Mouse (Mus musculus): ENCODE measurements around the gene St6galnac3. TPM values are rescaled to one million over a fixed set of nuclear protein-coding genes. Genes with fewer than 3 reads are reported as not detected.

Gene St6galnac3
- polyA plus RNA-seq, 2 experiments, result 20.7 to 36.0 TPM

DNA sequence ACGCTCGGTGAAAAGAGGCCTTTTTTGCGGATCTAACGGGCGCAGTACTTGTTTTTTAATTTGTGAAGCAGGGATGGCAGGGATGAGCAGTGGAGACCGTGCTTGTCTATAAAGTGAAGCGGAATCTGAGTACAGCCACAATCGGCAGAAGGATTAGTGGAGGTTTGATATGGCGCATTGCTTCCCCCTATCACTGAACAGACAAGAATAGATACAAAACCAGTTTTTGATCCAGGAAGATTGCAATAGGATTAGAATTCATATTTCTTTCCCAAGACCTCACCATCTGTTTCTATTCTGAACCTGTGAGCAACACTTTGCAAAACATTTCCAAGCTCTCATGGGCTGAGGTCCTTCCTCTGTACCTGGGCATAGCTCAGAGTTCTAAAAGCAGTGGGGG is 488.7 kb downstream of the St6galnac3 start:
- TF ChIP-seq POLR2A (IDR thresholded peaks at IDR 0.05; ENCODE audit: borderline replicate concordance, extremely low read depth, insufficient read depth, insufficient read length), result no peak
- ATAC-seq (ENCODE audit: low FRiP score, low read depth) (no peak), DNase-seq (ENCODE audit: low spot score) (no peak)
- H3K4me1 ChIP-seq (ENCODE audit: control insufficient read depth, insufficient read depth, low read length), result 0 out of 2 replicates have a peak, but pooled peaks cover 8% of the 10 kb centered on the region
- 92% methylated on average over 9 of the region's 9 CpGs for WGBS
- no peak overlapping the region for H3K27ac ChIP-seq (replicated peaks; ENCODE audit: low read depth, low read length)
- no peak overlapping the region for H3K9ac ChIP-seq (ENCODE audit: low read depth, low read length, severe bottlenecking)
- no peak overlapping the region for H3K4me3 ChIP-seq (replicated peaks; ENCODE audit: low read length)
- no peak overlapping the region for H3K4me2 ChIP-seq (replicated peaks; ENCODE audit: low read depth, low read length, severe bottlenecking)
- no peaks in the 10 kb centered on the region for H3K36me3 ChIP-seq (ENCODE audit: control insufficient read depth, insufficient read depth, low read length)
- H3K27me3 ChIP-seq (ENCODE audit: control insufficient read depth, insufficient read depth, low read length), result no peaks in the 10 kb centered on the region
- H3K9me3 ChIP-seq (ENCODE audit: control insufficient read depth, low read length), result no peaks in the 10 kb centered on the region

DNA sequence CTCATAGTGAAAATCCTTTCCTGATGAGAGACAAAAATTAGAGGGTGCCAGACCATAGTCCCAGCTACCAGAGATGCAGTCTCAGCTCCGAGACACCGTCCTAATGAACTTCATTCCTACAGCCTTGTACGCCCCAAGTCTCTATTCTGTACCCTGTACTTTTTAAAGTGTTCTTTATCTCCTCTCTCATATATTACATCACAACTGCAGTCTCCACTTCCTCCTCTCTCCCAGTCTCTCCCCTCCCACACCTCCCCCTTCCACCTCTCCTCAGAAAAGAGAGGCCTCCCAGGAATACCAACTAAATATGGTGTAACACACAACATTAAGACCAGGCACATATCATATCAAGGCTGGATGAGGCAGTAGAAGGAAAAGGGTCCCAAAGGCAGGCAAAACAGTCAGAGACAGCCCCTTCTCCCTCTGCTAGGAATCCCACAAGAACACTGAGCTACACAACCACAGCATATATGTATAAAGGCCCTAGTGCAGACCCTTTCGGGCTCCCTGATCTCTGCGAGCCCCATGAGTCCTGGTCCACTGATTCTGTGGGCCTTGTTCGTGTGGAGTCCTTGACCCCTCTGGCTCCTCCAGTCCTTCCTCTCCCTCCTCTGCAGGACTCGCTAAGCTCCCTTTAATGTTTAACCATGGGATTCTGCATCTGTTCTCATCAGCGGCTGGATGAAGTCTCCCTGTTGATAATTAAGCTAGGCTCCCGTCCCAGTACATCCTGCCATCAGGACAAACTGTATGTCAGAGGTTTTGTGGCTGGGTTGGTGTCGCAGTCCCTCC is 502.2 kb downstream of the St6galnac3 start:
- H3K4me1 ChIP-seq (ENCODE audit: control insufficient read depth, insufficient read depth, low read length), result no peaks in the 10 kb centered on the region
- H3K9ac ChIP-seq (ENCODE audit: low read depth, low read length, severe bottlenecking), result no peak overlapping the region
- H3K9me3 ChIP-seq (ENCODE audit: control insufficient read depth, low read length), result no peaks in the 10 kb centered on the region
- H3K4me2 ChIP-seq (replicated peaks; ENCODE audit: low read depth, low read length, severe bottlenecking), result no peak overlapping the region
- no peak for DNase-seq (ENCODE audit: low spot score)
- 79% methylated on average over 10 of the region's 10 CpGs for WGBS
- no peak overlapping the region for H3K4me3 ChIP-seq (replicated peaks; ENCODE audit: low read length)
- no peak for ATAC-seq (ENCODE audit: low FRiP score, low read depth)
- H3K36me3 ChIP-seq (ENCODE audit: control insufficient read depth, insufficient read depth, low read length), result no peaks in the 10 kb centered on the region
- H3K27ac ChIP-seq (replicated peaks; ENCODE audit: low read depth, low read length), result no peak overlapping the region
- H3K27me3 ChIP-seq (ENCODE audit: control insufficient read depth, insufficient read depth, low read length), result no peaks in the 10 kb centered on the region
- no peak for TF ChIP-seq POLR2A (IDR thresholded peaks at IDR 0.05; ENCODE audit: borderline replicate concordance, extremely low read depth, insufficient read depth, insufficient read length)

DNA sequence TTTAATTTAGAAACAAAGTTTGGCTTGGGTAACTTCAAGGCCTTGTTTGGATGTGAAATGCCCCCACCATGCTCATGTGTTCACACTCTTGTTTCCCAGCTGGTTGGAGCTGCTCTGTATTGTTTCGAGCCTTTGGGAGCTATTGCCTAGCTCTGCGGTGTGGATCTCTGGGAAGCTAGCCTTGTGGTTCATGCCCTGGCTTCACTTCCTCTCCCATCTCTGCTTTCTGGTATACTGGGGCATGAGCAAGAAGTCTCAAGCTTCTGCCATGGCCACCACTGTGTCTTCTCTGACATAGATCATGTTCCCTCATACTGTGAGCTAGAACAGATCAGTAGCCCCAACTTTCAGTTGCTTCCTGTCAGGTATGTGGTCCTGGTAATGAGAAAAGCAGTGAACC is 505.6 kb downstream of the St6galnac3 start:
- Histone ChIP-seq H3K4me2 (replicated peaks; ENCODE audit: low read depth, low read length, severe bottlenecking) (no peak overlapping the region), H3K27me3 (ENCODE audit: control insufficient read depth, insufficient read depth, low read length) (no peaks in the 10 kb centered on the region), H3K9ac (ENCODE audit: low read depth, low read length, severe bottlenecking) (no peak overlapping the region), H3K4me3 (replicated peaks; ENCODE audit: low read length) (no peak overlapping the region), H3K4me1 (ENCODE audit: control insufficient read depth, insufficient read depth, low read length) (no peaks in the 10 kb centered on the region), H3K9me3 (ENCODE audit: control insufficient read depth, low read length) (no peaks in the 10 kb centered on the region), H3K36me3 (ENCODE audit: control insufficient read depth, insufficient read depth, low read length) (no peaks in the 10 kb centered on the region), H3K27ac (replicated peaks; ENCODE audit: low read depth, low read length) (no peak overlapping the region)
- TF ChIP-seq POLR2A (IDR thresholded peaks at IDR 0.05; ENCODE audit: borderline replicate concordance, extremely low read depth, insufficient read depth, insufficient read length), result no peak
- 81% methylated on average over 2 of the region's 2 CpGs for WGBS
- ATAC-seq (ENCODE audit: low FRiP score, low read depth), result no peak
- no peak for DNase-seq (ENCODE audit: low spot score)

DNA sequence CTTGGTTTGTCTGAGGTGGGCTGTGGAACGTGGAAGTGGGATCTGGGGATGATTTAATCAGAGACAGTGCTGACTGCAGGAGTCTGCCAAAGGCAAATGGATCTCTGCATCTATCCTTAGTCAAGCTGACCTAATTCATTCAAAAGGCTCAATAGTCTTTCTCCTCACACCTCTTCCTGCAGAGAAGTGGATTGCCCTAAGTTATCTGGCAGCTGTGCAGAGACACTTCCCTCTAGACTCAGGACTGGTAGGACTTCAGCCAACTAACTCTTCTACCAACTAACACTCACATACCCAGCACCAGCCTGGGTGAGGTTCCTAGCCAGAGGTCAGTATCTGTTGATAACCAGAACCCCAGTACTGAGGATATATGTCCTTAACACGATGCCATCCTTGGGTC is 516.8 kb downstream of the St6galnac3 start:
- Histone ChIP-seq H3K36me3 (ENCODE audit: control insufficient read depth, insufficient read depth, low read length) (no peaks in the 10 kb centered on the region), H3K9me3 (ENCODE audit: control insufficient read depth, low read length) (no peaks in the 10 kb centered on the region), H3K27ac (replicated peaks; ENCODE audit: low read depth, low read length) (no peak overlapping the region), H3K4me1 (ENCODE audit: control insufficient read depth, insufficient read depth, low read length) (no peaks in the 10 kb centered on the region), H3K4me2 (replicated peaks; ENCODE audit: low read depth, low read length, severe bottlenecking) (no peak overlapping the region), H3K9ac (ENCODE audit: low read depth, low read length, severe bottlenecking) (no peak overlapping the region), H3K27me3 (ENCODE audit: control insufficient read depth, insufficient read depth, low read length) (no peaks in the 10 kb centered on the region), H3K4me3 (replicated peaks; ENCODE audit: low read length) (no peak overlapping the region)
- WGBS, result 72% methylated on average over 2 of the region's 2 CpGs
- DNase-seq (ENCODE audit: low spot score), result no peak
- no peak for TF ChIP-seq POLR2A (IDR thresholded peaks at IDR 0.05; ENCODE audit: borderline replicate concordance, extremely low read depth, insufficient read depth, insufficient read length)
- no peak for ATAC-seq (ENCODE audit: low FRiP score, low read depth)

DNA sequence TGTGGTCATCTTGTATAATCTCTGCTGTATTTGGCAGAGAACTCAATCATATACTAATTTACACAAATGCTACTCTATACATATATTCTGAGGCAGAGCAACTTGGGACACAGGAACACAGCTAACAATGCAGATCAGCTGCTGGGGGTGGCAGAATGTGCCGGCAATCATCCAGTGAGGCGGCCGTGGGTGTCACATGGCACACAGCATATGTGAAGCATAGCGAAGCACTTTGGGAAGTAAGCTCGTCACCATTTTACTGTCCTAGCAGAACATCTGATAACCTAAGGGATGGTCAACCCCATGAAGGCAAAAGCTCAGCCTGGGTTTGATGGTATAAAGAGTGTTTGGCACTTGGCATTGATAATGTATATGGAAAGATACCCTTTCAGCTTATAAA is 520.9 kb downstream of the St6galnac3 start:
- ATAC-seq (ENCODE audit: low FRiP score, low read depth) (no peak), DNase-seq (ENCODE audit: low spot score) (no peak)
- Histone ChIP-seq H3K27ac (replicated peaks; ENCODE audit: low read depth, low read length) (no peak overlapping the region), H3K27me3 (ENCODE audit: control insufficient read depth, insufficient read depth, low read length) (no peaks in the 10 kb centered on the region), H3K9me3 (ENCODE audit: control insufficient read depth, low read length) (no peaks in the 10 kb centered on the region), H3K4me3 (replicated peaks; ENCODE audit: low read length) (no peak overlapping the region), H3K9ac (ENCODE audit: low read depth, low read length, severe bottlenecking) (no peak overlapping the region), H3K4me1 (ENCODE audit: control insufficient read depth, insufficient read depth, low read length) (no peaks in the 10 kb centered on the region), H3K36me3 (ENCODE audit: control insufficient read depth, insufficient read depth, low read length) (no peaks in the 10 kb centered on the region), H3K4me2 (replicated peaks; ENCODE audit: low read depth, low read length, severe bottlenecking) (no peak overlapping the region)
- 90% methylated on average over 5 of the region's 5 CpGs for WGBS
- TF ChIP-seq POLR2A (IDR thresholded peaks at IDR 0.05; ENCODE audit: borderline replicate concordance, extremely low read depth, insufficient read depth, insufficient read length), result no peak

Measured in limb, embryonic 14.5 days (tissue).